Mouse (Mus musculus): ENCODE results near the gene Gm10306. TPM values are rescaled to one million over a fixed set of nuclear protein-coding genes. Genes with fewer than 3 reads are reported as not detected.

Gene Gm10306
- total and polyA plus RNA-seq, 3 experiments: 0.68 TPM; not detected in 2

DNA sequence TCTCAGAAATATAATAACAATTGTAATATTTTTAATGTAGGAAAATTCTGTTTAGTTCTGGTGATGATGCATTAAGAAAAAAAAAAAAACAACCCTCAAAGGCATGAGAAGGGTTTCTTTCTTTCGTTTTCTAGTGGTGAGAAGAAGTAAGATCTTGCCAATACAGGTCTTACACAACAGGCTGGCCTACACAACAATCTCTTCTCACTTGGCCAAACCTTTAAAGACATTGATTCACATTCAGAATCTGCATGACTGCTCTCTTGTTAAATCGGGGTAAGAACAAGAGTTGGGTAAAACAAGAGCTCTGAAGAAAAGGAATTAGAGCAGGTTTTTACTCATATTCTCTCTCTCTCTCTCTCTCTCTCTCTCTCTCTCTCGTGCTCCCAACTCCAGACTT is 41.0 kb upstream of the Gm10306 start:
- TF ChIP-seq POLR2AphosphoS2 (IDR thresholded peaks at IDR 0.05; ENCODE audit: low read depth, low read length) (no peak), MAZ (IDR thresholded peaks at IDR 0.05; ENCODE audit: low read depth, low read length) (no peak), NRF1 (IDR thresholded peaks at IDR 0.05; ENCODE audit: low read depth, low read length) (no peak), IRF4 (IDR thresholded peaks at IDR 0.05; ENCODE audit: low read depth, low read length) (no peak), RAD21 (IDR thresholded peaks at IDR 0.05; ENCODE audit: low read depth, low read length) (no peak), MAX (IDR thresholded peaks at IDR 0.05; ENCODE audit: low read length) (no peak), USF1 (IDR thresholded peaks at IDR 0.05; ENCODE audit: low read depth, low read length) (no peak), MXI1 (IDR thresholded peaks at IDR 0.05; ENCODE audit: low read depth, low read length) (no peak), JUND (conservative IDR thresholded peaks at IDR 0.05; ENCODE audit: low read depth, low read length) (no peak), PAX5 (IDR thresholded peaks at IDR 0.05; ENCODE audit: low read length) (no peak), POLR2A (IDR thresholded peaks at IDR 0.05; ENCODE audit: low read depth, low read length) (no peak), JUN (IDR thresholded peaks at IDR 0.05; ENCODE audit: insufficient read depth, low read depth, low read length) (no peak), HCFC1 (IDR thresholded peaks at IDR 0.05; ENCODE audit: low read depth, low read length) (no peak), USF2 (conservative IDR thresholded peaks at IDR 0.05; ENCODE audit: low read depth, low read length) (no peak)
- H3K27me3 ChIP-seq (replicated peaks): no peaks in the 10 kb centered on the region

DNA sequence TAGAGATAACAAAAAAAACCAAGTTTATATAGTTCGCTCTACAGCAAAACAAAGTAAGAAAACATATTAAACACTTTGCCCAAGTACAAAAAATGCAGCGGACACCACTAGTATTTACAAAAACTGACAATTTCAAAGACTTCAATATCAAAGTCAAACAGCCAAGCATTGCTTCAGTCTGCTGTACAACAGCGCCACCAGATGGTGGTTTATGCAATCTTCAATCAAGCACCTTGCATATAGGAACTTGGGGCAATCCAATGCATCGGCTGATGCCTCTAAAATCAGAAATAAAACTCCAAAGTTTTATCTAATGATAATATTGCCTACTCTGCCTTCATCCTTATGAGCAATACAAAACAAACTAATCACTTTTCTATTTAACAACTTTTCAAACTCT is 38.7 kb upstream of the Gm10306 start:
- peaks cover 3 to 20% of the 10 kb centered on the region in 2 experiments for H3K36me3 ChIP-seq (replicated peaks in 1 of 2; ENCODE audit: control insufficient read depth in 1 of 2, insufficient read depth in 1 of 2, low read length in 1 of 2)
- in situ Hi-C loops (cut with MboI; ENCODE audit: low pct_ligation_motif_present, low pct_unique_long_range_greater_than_20kb, low sequenced_read_pairs): no loop called here
- H3K79me2 ChIP-seq (replicated peaks; ENCODE audit: control insufficient read depth, extremely low read depth, insufficient read depth, poor library complexity, severe bottlenecking): no peaks in the 10 kb centered on the region
- dilution Hi-C loops (cut with MboI; ENCODE audit: extremely low pct_ligation_motif_present, extremely low pct_unique_long_range_greater_than_20kb, low sequenced_read_pairs): no loop called here
- H3K4me2 ChIP-seq (ENCODE audit: insufficient read depth, low read depth, poor library complexity, severe bottlenecking): no peak overlapping the region
- DNase-seq (ENCODE audit: extremely low read depth): peak; percentile 53
- H3K9me3 ChIP-seq (replicated peaks; ENCODE audit: low read length): no peaks in the 10 kb centered on the region
- TF ChIP-seq SMC3 (IDR thresholded peaks at IDR 0.05; ENCODE audit: low read depth, low read length) (peak; percentile 29; the same call in 1 of the 2 replicates), RAD21 (IDR thresholded peaks at IDR 0.05; ENCODE audit: low read depth, low read length) (peak; percentile 71), JUND (conservative IDR thresholded peaks at IDR 0.05; ENCODE audit: low read depth, low read length) (no peak), CTCF (conservative IDR thresholded peaks at IDR 0.05 in 1 of 2, IDR thresholded peaks at IDR 0.05 in 1 of 2; ENCODE audit: low read depth in 2 of 2, low read length in 2 of 2) (peak; percentile 24 to 67; a peak in 2 of 4 replicates), MAFK (IDR thresholded peaks at IDR 0.05; ENCODE audit: insufficient replicate concordance, low read length) (no peak), ZKSCAN1 (IDR thresholded peaks at IDR 0.05; ENCODE audit: borderline replicate concordance, low read depth, low read length) (no peak)
- H3K27ac ChIP-seq (ENCODE audit: insufficient read depth, low read depth): no peak overlapping the region
- H3K9ac ChIP-seq (ENCODE audit: insufficient read depth, low read depth): no peak overlapping the region
- no peaks in the 10 kb centered on the region for H3K4me1 ChIP-seq (ENCODE audit: control insufficient read depth in 1 of 2, insufficient read depth in 2 of 2)
- H3K4me3 ChIP-seq (replicated peaks in 1 of 3; ENCODE audit: low read depth in 2 of 3, low read length in 2 of 3, poor library complexity in 1 of 3): no peak overlapping the region
- no peaks in the 10 kb centered on the region for H3K27me3 ChIP-seq (replicated peaks)

More for the DNA sequence above, 41.0 kb upstream of the Gm10306 start:
- no peak overlapping the region for H3K4me2 ChIP-seq (ENCODE audit: insufficient read depth, low read depth, poor library complexity, severe bottlenecking)
- dilution Hi-C loops (cut with MboI; ENCODE audit: extremely low pct_ligation_motif_present, extremely low pct_unique_long_range_greater_than_20kb, low sequenced_read_pairs): no loop called here
- H3K4me1 ChIP-seq (ENCODE audit: control insufficient read depth in 1 of 2, insufficient read depth in 2 of 2): no peaks in the 10 kb centered on the region
- DNase-seq (ENCODE audit: extremely low read depth): no peak
- H3K36me3 ChIP-seq (replicated peaks in 1 of 2; ENCODE audit: control insufficient read depth in 1 of 2, insufficient read depth in 1 of 2, low read length in 1 of 2): peaks cover 3 to 33% of the 10 kb centered on the region in 2 experiments
- H3K9ac ChIP-seq (ENCODE audit: insufficient read depth, low read depth): no peak overlapping the region
- no peaks in the 10 kb centered on the region for H3K9me3 ChIP-seq (replicated peaks; ENCODE audit: low read length)
- H3K79me2 ChIP-seq (replicated peaks; ENCODE audit: control insufficient read depth, extremely low read depth, insufficient read depth, poor library complexity, severe bottlenecking): no peaks in the 10 kb centered on the region
- no peak overlapping the region for H3K4me3 ChIP-seq (replicated peaks in 1 of 3; ENCODE audit: low read depth in 2 of 3, low read length in 2 of 3, poor library complexity in 1 of 3)
- in situ Hi-C loops (cut with MboI; ENCODE audit: low pct_ligation_motif_present, low pct_unique_long_range_greater_than_20kb, low sequenced_read_pairs): no loop called here
- H3K27ac ChIP-seq (ENCODE audit: insufficient read depth, low read depth): no peak overlapping the region
